Mouse (Mus musculus) E14TG2a.4 (cell line): ENCODE results near the gene Gm17190.
"Not testable (repeated sequence)": the region's sequence is repeated elsewhere in the genome, so short reads cannot be mapped to it uniquely, and the experiment has no call there.

Experiments used
- H3K27me3 ChIP-seq: 2 replicates; pipeline ENCODE4 v1.6.1; 2014; ENCODE audit warnings: low read length, control low read depth; ENCODE audit not compliant: insufficient read depth
- H3K36me3 ChIP-seq: 2 replicates; pipeline ENCODE4 v1.6.1; 2014; ENCODE audit warnings: low read length, control low read depth; ENCODE audit not compliant: insufficient read depth
- H3K4me1 ChIP-seq: replicated peaks from 2 replicates; pipeline ENCODE4 v1.6.1; 2014; ENCODE audit warnings: low read depth, low read length, control low read depth
- H3K4me3 ChIP-seq: replicated peaks from 2 replicates; pipeline ENCODE4 v1.5.1; 2014; ENCODE audit warnings: mild to moderate bottlenecking, low read length
- H3K9me3 ChIP-seq: 2 replicates; pipeline ENCODE4 v1.6.1; 2014; ENCODE audit warnings: low read length, control low read depth
- CTCF ChIP-seq: conservative IDR thresholded peaks from 2 replicates; pipeline ENCODE4 v1.5.1; 2014; ENCODE audit warnings: low read length
- NANOG ChIP-seq: IDR thresholded peaks from 2 replicates; pipeline ENCODE4 v1.6.1; 2014; ENCODE audit warnings: borderline replicate concordance, low read length, mixed read lengths
- POU5F1 ChIP-seq: IDR thresholded peaks from 2 replicates; pipeline ENCODE4 v1.6.1; 2014; ENCODE audit warnings: low read length, borderline replicate concordance

Gene Gm17190

GRCm38 (mm10) chr13:96081754-96082153, at the start of gene Gm17190:
TSS of gene Gm17190 (plus strand) at chr13:96082054.
- peaks cover 13% of the 10 kb centered on the region for H3K9me3 ChIP-seq
- H3K27me3 ChIP-seq, H3K4me3 ChIP-seq: not testable (repeated sequence)

GRCm38 (mm10) chr13:96039536-96039935, 42.3 kb upstream of the Gm17190 start:
- Histone ChIP-seq H3K27me3 (no peaks in the 10 kb centered on the region), H3K36me3 (no peaks in the 10 kb centered on the region), H3K4me3 (no peak overlapping the region), H3K4me1 (no peaks in the 10 kb centered on the region), H3K9me3 (no peaks in the 10 kb centered on the region)
- TF ChIP-seq POU5F1: no peak
- TF ChIP-seq CTCF: no peak
- TF ChIP-seq NANOG: no peak

More at GRCm38 (mm10) chr13:96081754-96082153, at the start of gene Gm17190:
- H3K36me3 ChIP-seq, H3K4me1 ChIP-seq: not testable (repeated sequence)

- Histone ChIP-seq H3K4me3 (no peak overlapping the region), H3K9me3 (no peaks in the 10 kb centered on the region), H3K4me1 (no peaks in the 10 kb centered on the region), H3K27me3 (no peaks in the 10 kb centered on the region), H3K36me3 (no peaks in the 10 kb centered on the region)
- TF ChIP-seq NANOG (no peak), CTCF (no peak), POU5F1 (no peak)
Observed at GRCm38 (mm10) chr13:96040275-96041042, 41.4 kb upstream of the Gm17190 start.

- Histone ChIP-seq H3K27me3 (no peaks in the 10 kb centered on the region), H3K36me3 (no peaks in the 10 kb centered on the region), H3K4me1 (no peaks in the 10 kb centered on the region; the same call in 1 of the 2 replicates), H3K9me3 (no peaks in the 10 kb centered on the region; the same call in 1 of the 2 replicates), H3K4me3 (no peak overlapping the region)
- no peak for TF ChIP-seq CTCF
- TF ChIP-seq NANOG: no peak
- TF ChIP-seq POU5F1: no peak
Observed at GRCm38 (mm10) chr13:96045396-96045795, 36.5 kb upstream of the Gm17190 start.

- TF ChIP-seq CTCF (no peak), POU5F1 (no peak), NANOG (no peak)
Observed at GRCm38 (mm10) chr13:96052755-96053154, 29.1 kb upstream of the Gm17190 start.

GRCm38 (mm10) chr13:96073555-96073954, 8.3 kb upstream of the Gm17190 start:
- Histone ChIP-seq H3K36me3 (no peaks in the 10 kb centered on the region), H3K9me3 (peaks cover 13% of the 10 kb centered on the region), H3K4me1 (no peaks in the 10 kb centered on the region), H3K4me3 (no peak overlapping the region), H3K27me3 (no peaks in the 10 kb centered on the region)
- no peak for TF ChIP-seq CTCF
- no peak for TF ChIP-seq POU5F1
- TF ChIP-seq NANOG: no peak

More at GRCm38 (mm10) chr13:96052755-96053154, 29.1 kb upstream of the Gm17190 start:
- Histone ChIP-seq H3K4me3 (no peak overlapping the region), H3K27me3 (no peaks in the 10 kb centered on the region), H3K9me3 (no peaks in the 10 kb centered on the region; the same call in 1 of the 2 replicates), H3K36me3 (no peaks in the 10 kb centered on the region), H3K4me1 (no peaks in the 10 kb centered on the region; the same call in 1 of the 2 replicates)

DNA sequence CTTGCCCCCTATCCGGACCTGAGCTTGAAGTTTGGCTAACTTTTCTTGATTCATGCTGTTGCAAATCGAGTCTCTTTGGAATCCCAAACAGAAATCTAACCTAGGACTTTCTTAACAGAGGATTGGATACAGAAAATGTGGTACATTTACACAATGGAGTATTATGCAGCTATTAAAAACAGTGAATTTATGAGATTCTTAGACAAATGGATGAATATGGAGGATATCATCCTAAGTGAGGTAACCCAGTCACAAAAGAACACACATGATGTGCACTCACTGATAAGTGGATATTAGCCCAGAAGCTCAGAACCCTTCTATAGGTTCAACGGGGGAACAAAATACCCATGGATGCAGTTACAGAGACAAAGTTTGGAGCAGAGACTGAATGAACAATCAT, 578 bp upstream of the Gm17190 start, which contains the start of gene Gm20075:
TSS of gene Gm20075 (minus strand) at position 101 of the 400 bp plus-strand sequence.
- H3K36me3 ChIP-seq, H3K27me3 ChIP-seq, H3K4me3 ChIP-seq, H3K4me1 ChIP-seq: not testable (repeated sequence)
- peaks cover 18% of the 10 kb centered on the region for H3K9me3 ChIP-seq

DNA sequence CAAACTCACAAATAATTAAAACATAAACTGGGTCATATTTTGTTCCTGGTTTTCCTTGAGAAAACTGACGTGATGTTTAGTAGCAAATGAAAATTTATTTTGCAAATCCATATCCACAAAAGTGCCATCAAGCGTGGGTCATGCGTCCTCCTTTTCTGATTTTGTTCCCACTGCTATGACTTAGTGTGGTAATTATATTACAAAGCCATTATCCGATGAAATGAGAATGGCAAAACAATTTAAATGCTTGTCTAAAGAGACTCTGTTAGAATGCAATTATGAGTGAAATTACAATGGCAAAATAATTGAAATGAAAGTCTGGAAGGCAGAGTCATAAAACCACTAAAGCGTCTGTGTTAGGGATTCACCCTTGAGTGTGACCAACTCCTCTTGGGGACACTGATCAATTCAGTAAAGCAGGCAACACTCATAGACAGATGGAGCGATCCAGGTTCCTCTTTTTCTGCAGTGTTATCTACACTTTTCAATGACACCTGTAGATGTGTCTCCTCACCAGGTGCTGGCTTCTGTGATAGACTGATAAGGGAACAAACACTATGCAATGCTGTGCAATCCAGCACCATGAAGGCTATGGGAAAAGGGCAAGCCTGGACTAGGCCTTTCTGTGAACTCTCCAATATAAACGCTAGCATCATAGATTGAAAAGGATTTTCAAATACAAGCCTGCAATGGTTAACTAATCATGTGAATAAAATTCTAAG, 3.9 kb downstream of the Gm17190 start:
- Histone ChIP-seq H3K36me3 (peaks cover 9% of the 10 kb centered on the region; the same call in 1 of the 2 replicates), H3K27me3 (no peaks in the 10 kb centered on the region), H3K4me3 (no peak overlapping the region), H3K4me1 (no peaks in the 10 kb centered on the region), H3K9me3 (peaks cover 14% of the 10 kb centered on the region)
- TF ChIP-seq POU5F1: no peak
- TF ChIP-seq NANOG: no peak
- no peak for TF ChIP-seq CTCF

DNA sequence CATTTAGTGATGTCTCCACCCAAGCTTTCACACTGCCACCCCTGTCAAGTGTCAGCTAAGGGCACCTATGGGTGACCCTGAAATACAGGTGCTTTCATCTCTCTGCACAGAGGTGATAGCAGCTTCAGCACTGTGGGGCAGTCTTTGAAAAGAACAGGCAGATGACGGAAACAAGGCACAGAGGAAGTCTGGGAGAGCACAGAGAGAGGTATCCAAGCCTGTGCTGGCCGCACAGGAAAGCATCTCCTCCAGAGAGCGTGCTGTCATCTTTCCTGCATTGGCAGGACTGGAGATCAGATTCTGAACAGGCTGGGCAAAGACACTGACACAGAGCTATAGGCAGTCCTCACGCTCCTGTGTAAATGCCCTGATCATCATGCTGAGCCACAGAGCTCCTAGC, 9.1 kb downstream of the Gm17190 start:
- no peak overlapping the region for H3K4me3 ChIP-seq
- H3K27me3 ChIP-seq: no peaks in the 10 kb centered on the region
- H3K36me3 ChIP-seq: peaks cover 9% of the 10 kb centered on the region; the same call in 1 of the 2 replicates
- TF ChIP-seq NANOG: no peak
- TF ChIP-seq CTCF: no peak
- no peak for TF ChIP-seq POU5F1
- no peaks in the 10 kb centered on the region for H3K4me1 ChIP-seq
- peaks cover 5% of the 10 kb centered on the region for H3K9me3 ChIP-seq
